11 mouse cellular contexts compared by ENCODE assay signal in the genomic region with DNA sequence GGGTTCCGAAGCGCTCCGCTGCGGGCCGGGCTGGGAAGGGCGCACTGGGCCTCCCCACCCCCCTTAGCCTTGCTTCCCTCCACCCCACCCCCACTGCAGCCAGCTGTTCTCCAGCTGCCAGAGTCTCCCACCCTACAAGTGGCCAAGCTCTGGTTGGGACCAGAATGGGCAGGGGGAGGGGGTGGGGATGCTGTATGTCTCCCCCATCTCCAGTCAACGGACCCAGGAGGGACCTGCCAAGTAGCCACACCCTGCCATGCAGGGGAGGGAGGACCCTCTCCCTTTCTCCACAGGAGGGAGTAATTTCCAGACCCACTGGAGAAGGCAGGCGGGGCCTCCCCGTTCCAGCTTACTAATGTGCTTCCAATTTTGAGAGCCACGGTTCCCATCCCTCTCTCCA. TPM values are rescaled to one million over a fixed set of nuclear protein-coding genes. Genes with fewer than 3 reads are reported as not detected.
DNase-seq lines count a peak whose midpoint lies in the region; ATAC-seq and TF ChIP-seq lines count a peak whose summit lies in the region.
"Had no signal": no experiment of that assay in that cellular context is flagged by ENCODE, and none has a peak within 500 bp of the region (broad histone marks: within the 10 kb centered on the region; RNA-seq: fewer than 3 reads in every experiment).

No protein-coding gene starts in this region.

- H3K27me3 ChIP-seq in hindbrain, embryonic 11.5 days (ENCODE audit: control insufficient read depth, insufficient read depth, low read length): no peaks in the 10 kb centered on the region; the same call in none of the 2 replicates
- H3K27me3 ChIP-seq in hindbrain, embryonic 14.5 days (ENCODE audit: control insufficient read depth, insufficient read depth, low read length): peaks cover 15% of the 10 kb centered on the region
- 0 out of 2 replicates have a peak, but pooled peaks cover 9% of the 10 kb centered on the region for H3K27me3 ChIP-seq in limb, embryonic 10.5 days (ENCODE audit: low read depth, poor library complexity, severe bottlenecking)

- WGBS in hindbrain, embryonic 11.5 days: 8% methylated on average over 10 of the region's 10 CpGs
- 9% methylated on average over 10 of the region's 10 CpGs for WGBS in hindbrain, embryonic 14.5 days
- WGBS in limb, embryonic 10.5 days: 4% methylated on average over 10 of the region's 10 CpGs

- no peak for ATAC-seq in hindbrain, embryonic 11.5 days (ENCODE audit: low FRiP score)
- no peak for ATAC-seq in hindbrain, embryonic 14.5 days (ENCODE audit: low FRiP score)
- ATAC-seq: inflammation-experienced regulatory T-cells, adult 6 months had no signal

- H3K4me1 ChIP-seq in hindbrain, embryonic 11.5 days (replicated peaks; ENCODE audit: control insufficient read depth, insufficient read depth, low read length): peaks cover 5% of the 10 kb centered on the region
- H3K4me1 ChIP-seq in hindbrain, embryonic 14.5 days (replicated peaks; ENCODE audit: control insufficient read depth, insufficient read depth, low read length): peaks cover 17% of the 10 kb centered on the region
- peaks cover 32% of the 10 kb centered on the region for H3K4me1 ChIP-seq in embryonic fibroblast, embryonic 13.5 days (ENCODE audit: control insufficient read depth, insufficient read depth, low read length)
- H3K4me1 ChIP-seq in limb, embryonic 10.5 days: peaks cover 93% of the 10 kb centered on the region

- H3K9me3 ChIP-seq in hindbrain, embryonic 11.5 days (ENCODE audit: control insufficient read depth, low read length): no peaks in the 10 kb centered on the region
- H3K9me3 ChIP-seq in hindbrain, embryonic 14.5 days (ENCODE audit: control insufficient read depth, low read length): no peaks in the 10 kb centered on the region
- no peaks in the 10 kb centered on the region for H3K9me3 ChIP-seq in limb, embryonic 10.5 days (replicated peaks)

- TF ChIP-seq POLR2A in embryonic fibroblast, embryonic 13.5 days (IDR thresholded peaks at IDR 0.05; ENCODE audit: low read depth, low read length): peak; percentile 33; the same call in 1 of the 2 replicates

- DNase-seq in hindbrain, embryonic 11.5 days (ENCODE audit: low spot score): peak; percentile 41
- DNase-seq in hindbrain, embryonic 14.5 days (ENCODE audit: low spot score): no peak
- peak; percentile 48 for DNase-seq in 3T3-L1 (ENCODE audit: low read depth, low spot score)
- peak; percentile 68 for DNase-seq in limb, embryonic 10.5 days (ENCODE audit: low spot score)
- no peak for DNase-seq in right cerebral cortex, postnatal 36 days (ENCODE audit: low spot score in 2 of 2)
- no peak for DNase-seq in embryo, embryonic 10 days (ENCODE audit: low spot score)
- no peak for DNase-seq in adrenal gland, adult 2 months
- DNase-seq: adrenal gland, postnatal 25 days had no signal

- H3K9ac ChIP-seq in hindbrain, embryonic 11.5 days (ENCODE audit: low read depth, low read length): peak overlapping the region; percentile 25
- no peak overlapping the region for H3K9ac ChIP-seq in hindbrain, embryonic 14.5 days

- TF ChIP-seq CTCF in embryonic fibroblast, embryonic 13.5 days (IDR thresholded peaks at IDR 0.05; ENCODE audit: borderline replicate concordance, insufficient read depth, low read length): no peak

- peak overlapping the region; percentile 3; the same call in 1 of the 2 replicates for H3K4me2 ChIP-seq in hindbrain, embryonic 11.5 days (replicated peaks; ENCODE audit: low read depth, low read length)
- H3K4me2 ChIP-seq in hindbrain, embryonic 14.5 days (replicated peaks): no peak overlapping the region

- no peaks in the 10 kb centered on the region for H3K36me3 ChIP-seq in hindbrain, embryonic 11.5 days (ENCODE audit: control insufficient read depth, insufficient read depth, low read length)
- no peaks in the 10 kb centered on the region for H3K36me3 ChIP-seq in hindbrain, embryonic 14.5 days (replicated peaks; ENCODE audit: control insufficient read depth, insufficient read depth)
- peaks cover 6% of the 10 kb centered on the region for H3K36me3 ChIP-seq in limb, embryonic 10.5 days

- no peak overlapping the region for H3K4me3 ChIP-seq in hindbrain, embryonic 11.5 days (ENCODE audit: low read depth, low read length)
- H3K4me3 ChIP-seq in hindbrain, embryonic 14.5 days (replicated peaks; ENCODE audit: low read length): no peak overlapping the region
- H3K4me3 ChIP-seq in embryonic fibroblast, embryonic 13.5 days (ENCODE audit: insufficient read depth, low read length): no peak overlapping the region
- peak overlapping the region; percentile 41 for H3K4me3 ChIP-seq in limb, embryonic 10.5 days

- no peak overlapping the region for H3K27ac ChIP-seq in hindbrain, embryonic 11.5 days (ENCODE audit: low read depth, low read length)
- H3K27ac ChIP-seq in hindbrain, embryonic 14.5 days: no peak overlapping the region
- H3K27ac ChIP-seq in embryonic fibroblast, embryonic 13.5 days (ENCODE audit: insufficient read depth, low read length): peak overlapping the region; percentile 96
- H3K27ac ChIP-seq in limb, embryonic 10.5 days: peak overlapping the region; percentile 84

RNA-seq across cellular contexts. Expression of gene Tead3, which starts 4.7 kb away (rescaled TPM):
- 3.7 and 5.1 TPM in 2 replicates for polyA plus RNA-seq in hindbrain, embryonic 11.5 days (2014; fragmentation: Nextera tagmentation; extraction: Ambion mirVana)
- polyA plus RNA-seq in hindbrain, embryonic 14.5 days (2014; fragmentation: Nextera tagmentation; extraction: Ambion mirVana): 1.3 and 1.4 TPM in 2 replicates
- polyA plus RNA-seq in embryonic fibroblast, embryonic 13.5 days (2011; ENCODE audit: insufficient read length, low read depth, missing spikeins): 58.5 and 64.0 TPM in 2 replicates
- polyA plus RNA-seq in limb, embryonic 10.5 days (2016; fragmentation: Nextera tagmentation; extraction: Ambion mirVana): 5.2 and 9.8 TPM in 2 replicates
- total RNA-seq in adrenal gland, adult 2 months (2021): 10 to 100 TPM in 1 of 2 experiments, 1 to 10 TPM in 1; 8.6 to 12.5 TPM
- 15.9 and 17.6 TPM in 2 replicates for polyA plus RNA-seq in adrenal gland, adult 2 months (2012; rRNA removed)
- polyA plus RNA-seq: inflammation-experienced regulatory T-cells, adult 6 months had no signal

RNA-seq across cellular contexts. Expression of gene Rpl10a, which starts 17.6 kb away (rescaled TPM):
- 445 and 475 TPM in 2 replicates for polyA plus RNA-seq in hindbrain, embryonic 11.5 days (2014; fragmentation: Nextera tagmentation; extraction: Ambion mirVana)
- polyA plus RNA-seq in hindbrain, embryonic 14.5 days (2014; fragmentation: Nextera tagmentation; extraction: Ambion mirVana): 370 and 441 TPM in 2 replicates
- polyA plus RNA-seq in embryonic fibroblast, embryonic 13.5 days (2011; ENCODE audit: insufficient read length, low read depth, missing spikeins): 1,157 and 1,234 TPM in 2 replicates
- polyA plus RNA-seq in limb, embryonic 10.5 days (2016; fragmentation: Nextera tagmentation; extraction: Ambion mirVana): 502 and 576 TPM in 2 replicates
- total RNA-seq in adrenal gland, adult 2 months (2021): 100 to 1,000 TPM; 826 to 935 TPM
- 2,217 and 2,897 TPM in 2 replicates for polyA plus RNA-seq in adrenal gland, adult 2 months (2012; rRNA removed)

RNA-seq across cellular contexts. Expression of gene Tulp1, which starts 19.1 kb away (rescaled TPM):
- polyA plus RNA-seq in hindbrain, embryonic 11.5 days (2014; fragmentation: Nextera tagmentation; extraction: Ambion mirVana): 2.9 and 4.1 TPM in 2 replicates
- 1.2 and 1.7 TPM in 2 replicates for polyA plus RNA-seq in hindbrain, embryonic 14.5 days (2014; fragmentation: Nextera tagmentation; extraction: Ambion mirVana)
- 0.51 TPM in 1 of 2 replicates, not detected in the other for polyA plus RNA-seq in embryonic fibroblast, embryonic 13.5 days (2011; ENCODE audit: insufficient read length, low read depth, missing spikeins)
- polyA plus RNA-seq in limb, embryonic 10.5 days (2016; fragmentation: Nextera tagmentation; extraction: Ambion mirVana): 3.4 and 4.1 TPM in 2 replicates
- total RNA-seq in adrenal gland, adult 2 months (2021): not detected
- polyA plus RNA-seq in adrenal gland, adult 2 months (2012; rRNA removed): 0.49 and 0.91 TPM in 2 replicates
- total RNA-seq: adrenal gland, postnatal 25 days had no signal
- polyA plus RNA-seq: liver, embryonic 16.5 days had no signal

RNA-seq across cellular contexts. Expression of gene Fance, which starts 32.6 kb away (rescaled TPM):
- 18.7 and 22.5 TPM in 2 replicates for polyA plus RNA-seq in hindbrain, embryonic 11.5 days (2014; fragmentation: Nextera tagmentation; extraction: Ambion mirVana)
- 22.0 and 22.6 TPM in 2 replicates for polyA plus RNA-seq in hindbrain, embryonic 14.5 days (2014; fragmentation: Nextera tagmentation; extraction: Ambion mirVana)
- polyA plus RNA-seq in embryonic fibroblast, embryonic 13.5 days (2011; ENCODE audit: insufficient read length, low read depth, missing spikeins): 22.3 and 23.4 TPM in 2 replicates
- 32.9 and 35.5 TPM in 2 replicates for polyA plus RNA-seq in limb, embryonic 10.5 days (2016; fragmentation: Nextera tagmentation; extraction: Ambion mirVana)
- 10 to 100 TPM; 19.5 to 22.5 TPM for total RNA-seq in adrenal gland, adult 2 months (2021)
- polyA plus RNA-seq in adrenal gland, adult 2 months (2012; rRNA removed): 27.8 and 31.5 TPM in 2 replicates

Comparison
In these comparisons a context has a peak if more than half of its experiments do, and no peak if none do; other contexts are left out.
1. DNase-seq: peak in hindbrain, embryonic 11.5 days (single experiment), 3T3-L1 (single experiment) and limb, embryonic 10.5 days (single experiment); none in hindbrain, embryonic 14.5 days (single experiment), right cerebral cortex, postnatal 36 days (0 of 2), embryo, embryonic 10 days (single experiment) and adrenal gland, adult 2 months (single experiment).
2. H3K27ac ChIP-seq: peak in embryonic fibroblast, embryonic 13.5 days (single experiment) and limb, embryonic 10.5 days (single experiment); none in hindbrain, embryonic 11.5 days (single experiment) and hindbrain, embryonic 14.5 days (single experiment).